Mouse (Mus musculus) kidney, adult 2 months (tissue): ENCODE measurements at regions not wholly inside any gene's neighbourhood (a gene's known extent, or its start where the extent isn't known, plus 50 kb on each side); places are given as distances from the start of the nearest gene placed in this dataset.

Experiments
- CTCF ChIP-seq: fragments of 200-500 bp; conservative IDR thresholded peaks from 2 replicates; pipeline ENCODE4 v1.5.1; 2011; ENCODE audit warnings: low read depth, mild to moderate bottlenecking, control low read depth, low read length, moderate library complexity, mixed read lengths; ENCODE audit not compliant: insufficient read depth, insufficient read length
- POLR2A ChIP-seq: fragments of 200-500 bp; IDR thresholded peaks from one replicate; pipeline ENCODE4 v1.6.1; 2011; ENCODE audit warnings: low read depth, low read length, control low read depth

DNA sequence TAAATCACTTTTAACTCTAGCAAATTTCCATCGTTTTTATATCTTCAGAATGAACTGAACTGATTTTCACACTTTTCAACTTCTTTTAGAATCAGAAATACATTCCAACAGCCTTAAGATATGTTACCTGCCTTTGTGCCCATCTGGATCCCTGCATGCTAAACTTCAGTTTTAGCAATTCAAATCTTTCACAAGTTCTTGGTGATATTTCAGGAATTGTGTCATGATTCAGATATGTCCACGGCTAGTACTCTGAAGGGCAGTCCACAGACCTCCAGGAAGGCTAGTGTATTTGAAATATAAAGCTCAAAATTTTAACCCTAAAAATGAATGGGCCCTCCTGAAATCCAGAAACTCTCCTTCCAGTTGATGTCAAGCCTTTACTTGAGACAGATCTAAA lies 818.9 kb downstream of the 5730522E02Rik start:
- TF ChIP-seq POLR2A (no peak), CTCF (no peak)
